Mouse (Mus musculus): ENCODE measurements around the gene Apba1.

Gene Apba1

GRCm38 (mm10) chr19:23971391-23971790 is 212.7 kb downstream of the Apba1 start:
- ATAC-seq (ENCODE audit: low TSS enrichment), result no peak

- peak; percentile 77 for ATAC-seq (ENCODE audit: low TSS enrichment)
Observed at GRCm38 (mm10) chr19:23972881-23973649, 214.4 kb downstream of the Apba1 start.

GRCm38 (mm10) chr19:23977901-23978443 is 219.3 kb downstream of the Apba1 start:
- no peak for ATAC-seq (ENCODE audit: low TSS enrichment)

- peak; percentile 99 for ATAC-seq (ENCODE audit: low TSS enrichment)
Observed at GRCm38 (mm10) chr19:23980598-23980997, 221.9 kb downstream of the Apba1 start.

GRCm38 (mm10) chr19:23984186-23984585 is 225.5 kb downstream of the Apba1 start:
- no peak for ATAC-seq (ENCODE audit: low TSS enrichment)

- ATAC-seq (ENCODE audit: low TSS enrichment), result no peak
Observed at GRCm38 (mm10) chr19:23987291-23987690, 228.6 kb downstream of the Apba1 start.

GRCm38 (mm10) chr19:23988166-23988565 is 229.5 kb downstream of the Apba1 start:
- ATAC-seq (ENCODE audit: low TSS enrichment), result no peak

GRCm38 (mm10) chr19:23995766-23996399 is 237.2 kb downstream of the Apba1 start:
- peak; percentile 55; the same call in 1 of the 2 replicates for ATAC-seq (ENCODE audit: low TSS enrichment)

Data from frontal cortex, adult (tissue).